Mouse (Mus musculus) cerebellum, adult 9-10 months (tissue): ENCODE measurements around the gene Nol11.

Experiments used
- DNase-seq: peaks from one replicate; pipeline ENCODE4 v3.0.0; 2022

Gene Nol11

DNA sequence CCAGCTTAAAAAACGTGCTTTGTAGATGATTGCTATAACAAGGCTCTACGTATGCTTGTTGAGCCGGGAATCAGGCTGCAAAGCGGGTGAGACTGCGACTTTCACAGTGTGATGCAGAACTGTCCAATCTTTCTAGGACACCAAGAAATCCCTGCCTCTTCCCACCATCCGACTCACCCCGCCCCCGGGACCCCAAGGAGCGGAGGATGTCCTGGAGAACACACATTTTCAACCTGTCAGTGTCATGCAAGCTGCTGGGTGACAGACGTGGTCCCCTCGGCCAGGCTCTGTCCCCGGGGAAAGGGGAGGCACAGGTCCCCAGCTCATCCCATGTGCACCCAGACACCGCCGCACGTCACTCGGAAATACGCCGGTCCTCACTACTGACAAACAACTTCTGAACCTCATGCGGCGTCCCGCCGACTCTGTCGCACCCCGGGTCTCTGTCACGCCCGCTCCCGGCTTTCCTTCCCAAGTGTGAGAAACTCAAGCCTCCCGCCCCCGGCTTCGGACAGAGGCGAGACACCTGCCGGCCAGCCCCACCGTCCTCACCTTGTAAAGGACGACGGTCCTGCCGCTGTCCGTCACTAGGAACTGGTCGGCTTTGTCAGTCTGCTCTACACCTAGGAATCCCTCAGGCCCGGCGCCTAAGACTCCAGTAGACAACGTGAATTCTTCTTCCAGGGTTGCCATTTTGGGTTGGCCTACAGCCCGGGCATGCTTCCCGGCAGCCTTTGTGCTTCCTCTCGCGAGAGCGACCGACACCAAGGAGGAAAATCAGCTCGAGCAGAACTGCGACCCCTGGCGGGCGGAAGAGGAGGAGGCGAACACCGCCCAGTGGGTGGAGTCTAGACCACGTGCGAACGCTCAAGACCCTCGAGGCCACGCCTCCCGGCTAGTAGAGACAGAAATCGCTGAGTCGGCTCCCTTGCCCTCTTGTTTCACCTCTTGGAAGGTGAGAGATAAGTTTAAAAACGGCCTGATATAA, at the start of gene Nol11:
Gene Nol11 (minus strand): TSS at position 817 of the 988 bp plus-strand sequence.
- DNase-seq = peak; percentile 99

DNA sequence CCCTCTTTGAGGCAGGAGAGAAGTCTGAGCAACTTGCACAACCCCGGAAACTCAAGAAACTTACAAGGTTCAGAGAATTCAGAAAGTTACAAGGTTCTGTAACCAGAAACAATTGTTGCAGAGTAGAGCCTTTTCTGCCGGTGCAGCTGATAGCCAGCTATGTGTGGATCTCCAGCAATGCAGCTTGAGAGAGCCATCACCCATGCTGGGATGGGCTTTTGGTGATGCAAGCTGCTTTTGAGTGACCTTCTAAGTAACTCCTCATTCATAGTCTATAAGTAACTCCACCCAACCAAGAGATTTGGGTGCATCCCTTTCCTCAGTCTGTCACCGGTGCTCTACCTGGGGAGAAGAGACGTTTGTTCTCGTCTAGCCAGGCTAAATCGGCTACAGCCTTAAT, 49.3 kb upstream of the Nol11 start:
- no peak for DNase-seq

DNA sequence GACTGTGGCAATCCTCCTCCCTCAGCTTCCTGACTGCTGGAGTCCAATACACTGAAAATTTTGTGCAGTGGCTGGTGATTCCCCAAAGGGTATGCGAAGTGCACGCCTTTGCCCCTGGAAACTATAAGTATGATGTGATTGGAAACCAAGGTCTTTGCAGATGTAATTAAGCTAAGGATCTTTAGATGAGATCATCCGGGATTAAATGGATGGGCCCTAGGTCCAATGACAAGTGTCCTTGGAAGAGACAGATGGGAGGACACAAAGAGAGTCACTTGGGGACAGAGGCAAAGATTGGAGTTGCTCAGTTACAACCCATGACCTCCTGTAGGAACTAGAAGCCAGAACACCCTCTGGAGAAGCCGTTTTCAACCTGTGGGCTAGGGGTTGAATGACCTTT, 48.4 kb upstream of the Nol11 start:
- DNase-seq = no peak

DNA sequence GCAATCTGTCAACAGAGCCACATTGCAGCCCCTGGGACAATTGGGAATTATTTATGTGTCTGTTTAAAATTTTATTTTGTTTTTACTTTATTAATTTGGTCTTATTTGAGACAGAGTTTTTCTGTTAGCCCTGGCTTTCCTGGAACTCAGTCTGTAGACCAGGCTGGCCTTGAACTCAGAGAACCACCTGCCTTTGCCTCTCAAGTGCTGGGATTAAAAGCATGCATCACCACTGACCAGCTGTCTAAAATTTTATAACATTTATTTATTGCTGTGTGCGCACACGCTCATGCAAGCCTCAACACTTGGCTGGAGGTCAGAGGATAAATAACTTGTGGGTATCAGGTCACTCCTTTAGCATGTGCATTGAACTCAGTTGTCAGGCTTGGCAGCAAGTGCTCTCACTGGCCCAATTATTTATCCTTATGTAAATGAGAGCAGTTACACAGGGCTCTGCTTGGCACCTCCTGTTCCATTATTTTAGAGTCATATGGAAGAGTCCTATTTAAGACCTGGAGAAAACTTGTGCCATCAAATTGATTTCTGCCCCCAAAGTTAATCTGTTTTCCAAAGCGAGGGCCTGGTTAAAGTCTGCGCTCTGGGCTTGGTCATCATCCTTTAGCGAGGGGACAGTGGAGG, 44.2 kb upstream of the Nol11 start:
- DNase-seq = no peak

DNA sequence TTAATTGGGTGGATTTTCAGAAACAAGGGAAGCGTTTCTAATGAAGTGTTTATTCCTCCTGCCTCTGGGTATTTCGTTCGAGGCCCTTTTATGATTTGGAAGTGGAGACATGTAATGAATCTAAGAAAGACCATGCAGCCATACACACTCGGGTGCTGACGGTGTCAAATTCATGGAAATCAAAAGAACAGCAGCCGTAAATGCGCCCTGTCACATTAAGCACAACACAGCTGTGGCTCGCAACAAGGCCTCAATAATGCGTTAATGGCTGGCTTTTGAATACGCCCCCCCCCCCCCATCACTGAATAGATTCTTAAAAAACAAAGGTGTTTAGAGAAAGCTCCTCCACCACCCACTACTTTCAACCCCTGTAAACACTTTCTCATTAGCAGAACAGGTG, 40.9 kb upstream of the Nol11 start:
- DNase-seq = no peak

DNA sequence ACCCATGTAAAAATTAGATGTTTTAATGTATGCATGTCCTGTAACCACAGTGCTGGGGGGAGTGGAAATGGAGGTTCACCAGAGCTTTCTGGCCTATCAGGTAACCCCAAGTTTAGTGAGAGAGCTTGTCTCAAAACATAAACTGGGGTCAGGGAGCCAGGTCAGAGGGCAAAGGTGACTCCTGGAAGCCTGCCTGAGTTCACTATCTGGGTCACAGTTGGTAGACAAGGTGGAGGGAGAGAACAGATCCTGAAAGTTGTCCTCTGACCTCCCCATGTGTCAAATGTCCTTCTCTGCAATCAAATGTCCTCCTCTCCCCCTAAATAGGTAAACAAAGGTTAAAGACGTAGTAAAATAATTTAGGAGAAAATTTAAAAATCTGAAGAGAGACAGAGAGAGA, 37.2 kb upstream of the Nol11 start:
- DNase-seq = no peak

DNA sequence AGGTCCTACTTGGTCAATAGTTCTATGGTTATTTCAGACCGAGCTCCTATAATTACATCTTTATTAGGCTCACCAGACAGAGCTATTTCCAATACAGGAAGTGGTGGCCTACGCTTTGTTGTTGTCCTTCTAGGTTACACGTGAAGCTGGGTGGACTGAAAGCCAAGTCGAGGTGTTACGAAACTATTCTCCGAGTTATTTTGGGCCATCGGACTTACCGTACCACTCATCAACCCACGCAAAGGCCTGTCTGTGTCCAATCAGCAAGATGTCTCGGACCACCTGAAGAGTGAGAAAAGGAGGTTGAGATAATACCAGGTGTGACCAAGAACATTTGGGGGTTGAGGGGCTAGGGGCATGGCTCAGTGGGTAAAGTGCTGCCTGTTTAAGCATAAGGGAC, 36.8 kb upstream of the Nol11 start:
- no peak for DNase-seq

DNA sequence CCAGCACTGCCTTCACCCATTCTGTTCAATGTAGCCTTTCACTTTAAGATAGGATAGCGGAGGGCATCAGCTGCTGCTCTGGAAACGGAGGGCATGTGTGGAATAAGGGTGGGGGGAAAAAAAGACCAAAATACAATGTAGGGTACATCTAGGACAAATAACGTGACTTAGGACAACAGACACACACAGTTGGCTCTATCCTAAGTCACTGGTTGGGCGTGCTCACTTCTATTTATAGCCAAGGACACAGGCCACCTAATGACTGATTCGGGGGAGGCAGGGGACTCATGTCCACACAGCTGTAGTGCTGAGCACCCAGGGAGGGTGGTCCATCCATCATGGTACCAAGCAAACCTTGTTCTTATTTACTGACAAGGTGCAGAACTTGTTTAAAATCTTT, 36.1 kb upstream of the Nol11 start:
- no peak for DNase-seq

DNA sequence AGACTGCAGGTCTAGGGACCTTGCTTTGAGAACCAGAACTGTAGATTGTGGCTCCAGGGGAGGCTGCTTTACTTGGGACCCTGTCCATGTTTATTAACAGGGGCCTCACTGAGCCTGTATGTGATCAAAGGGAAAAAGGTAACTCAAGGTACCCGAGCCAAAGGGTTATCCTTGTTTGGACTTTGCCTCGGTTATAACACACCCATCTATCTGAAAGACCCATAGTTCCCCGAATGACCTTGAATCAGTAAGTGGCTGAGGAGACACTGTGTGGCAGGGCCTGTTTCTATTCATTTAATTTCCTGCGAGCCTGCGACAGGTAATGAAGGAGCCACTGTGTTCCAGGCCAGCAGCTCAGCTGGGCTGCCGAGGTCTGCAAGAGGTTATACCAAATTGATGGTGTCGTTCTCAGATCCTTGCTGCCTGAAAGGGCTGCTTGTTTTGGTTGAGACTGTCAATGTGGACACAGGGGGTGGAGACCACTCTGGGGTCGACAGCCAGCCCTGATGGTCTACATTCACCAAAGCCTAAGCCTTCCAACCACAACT, 34.6 kb upstream of the Nol11 start:
- DNase-seq = no peak

DNA sequence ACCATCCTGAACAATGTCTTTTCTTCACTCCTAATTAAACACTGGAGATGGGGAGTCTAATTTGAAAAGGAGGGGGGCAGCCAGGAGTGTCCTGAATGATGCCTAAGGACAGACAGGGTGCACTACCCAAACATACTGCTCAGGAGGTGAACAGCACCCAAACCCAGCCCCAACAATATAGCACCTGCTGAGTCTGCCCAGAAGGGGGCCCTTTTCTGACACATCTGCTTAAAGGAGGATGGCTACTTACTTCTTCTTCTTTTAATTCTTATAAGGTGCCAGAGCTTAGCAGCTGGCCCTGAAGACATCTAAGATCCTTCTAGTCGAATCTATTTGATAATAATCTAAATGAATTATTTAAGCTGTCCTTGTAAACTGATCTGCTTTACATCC, 34.0 kb upstream of the Nol11 start:
- DNase-seq = no peak

DNA sequence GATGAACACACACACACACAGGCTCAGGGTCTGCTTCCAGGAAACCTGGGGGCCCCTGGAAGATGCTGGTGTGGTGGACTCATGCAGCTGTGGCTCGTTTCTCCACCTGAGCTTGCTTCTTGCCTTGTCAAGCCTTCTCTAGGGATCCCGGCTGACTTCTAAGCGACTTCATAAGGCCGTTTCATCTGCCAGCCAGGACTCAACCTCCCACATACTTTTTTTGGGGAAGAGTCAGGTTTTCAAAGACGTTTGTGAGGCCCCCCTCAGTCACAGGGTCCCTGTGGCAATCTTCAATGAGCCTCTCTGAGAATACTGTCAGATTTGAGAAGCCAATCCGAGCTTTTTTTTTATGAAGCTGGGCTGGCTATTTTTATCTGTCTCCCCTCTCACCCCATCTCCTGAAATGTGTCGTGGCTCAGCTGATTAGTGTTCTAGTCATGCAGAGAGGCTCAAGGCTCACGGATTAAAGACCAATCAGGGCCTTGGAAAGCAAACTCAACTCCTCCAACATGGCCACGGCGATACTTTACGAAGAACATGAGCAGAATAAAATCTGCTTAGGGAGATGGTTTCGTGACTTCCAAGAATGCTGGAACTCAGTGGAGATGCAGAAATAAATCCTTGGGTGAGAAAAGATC, 33.5 kb upstream of the Nol11 start:
- no peak for DNase-seq

DNA sequence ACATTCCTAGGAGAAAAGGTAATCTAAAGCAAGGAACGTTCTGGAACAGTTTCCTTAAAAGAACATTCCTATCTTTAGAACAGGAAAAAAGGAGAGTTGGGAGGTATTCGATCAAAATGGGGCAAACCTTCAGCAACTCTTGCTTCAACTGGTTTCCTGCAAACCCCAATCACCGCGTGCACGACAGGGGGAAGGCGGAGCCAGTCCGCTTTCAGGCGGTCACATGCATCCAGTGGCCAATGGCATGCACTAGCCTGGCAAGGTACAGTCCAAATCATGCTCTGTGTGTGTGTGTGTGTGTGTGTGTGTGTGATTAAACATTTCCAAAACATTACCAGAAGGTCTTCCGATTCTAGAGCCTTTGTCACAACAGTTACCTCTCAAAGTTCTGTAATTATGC, 25.9 kb upstream of the Nol11 start:
- no peak for DNase-seq

DNA sequence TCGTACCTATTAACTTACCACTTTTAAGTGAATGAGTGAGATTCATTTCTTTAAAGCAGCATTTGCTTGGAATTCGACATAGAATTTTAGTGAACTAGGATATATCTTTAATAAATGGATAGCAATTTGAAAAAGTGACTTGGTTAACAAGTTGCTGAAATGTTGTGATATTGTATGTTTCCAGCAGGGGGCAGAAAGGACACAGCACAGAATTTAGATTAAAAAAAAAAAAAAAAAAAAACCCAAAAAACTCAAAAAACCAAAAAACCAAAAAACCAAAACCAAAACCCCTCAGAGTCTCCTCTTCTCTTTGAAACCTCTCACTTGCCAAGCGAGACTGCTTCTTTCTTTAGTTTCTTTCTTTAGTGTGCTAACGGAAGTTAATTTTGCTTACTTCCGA, 24.6 kb upstream of the Nol11 start:
- peak; percentile 55 for DNase-seq

DNA sequence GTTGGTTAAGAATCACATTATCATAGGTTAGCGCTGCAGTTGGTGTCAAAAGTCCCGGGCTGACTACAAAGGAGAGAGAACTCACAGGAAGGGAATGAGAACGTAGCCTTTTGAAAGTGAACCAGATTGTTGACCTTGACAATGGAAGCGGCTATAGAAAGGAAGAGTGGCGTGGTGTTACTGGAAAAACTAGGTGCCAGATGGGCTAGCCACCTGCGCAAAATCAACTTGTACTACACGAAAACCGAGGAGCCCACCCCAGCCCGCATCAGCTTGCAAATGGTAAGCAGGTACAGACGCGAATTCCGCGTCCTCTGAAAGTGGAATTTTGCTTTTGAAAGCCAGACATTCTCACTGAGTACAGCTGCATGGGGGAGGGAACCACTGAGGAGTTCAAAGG, 20.6 kb upstream of the Nol11 start:
- no peak for DNase-seq

DNA sequence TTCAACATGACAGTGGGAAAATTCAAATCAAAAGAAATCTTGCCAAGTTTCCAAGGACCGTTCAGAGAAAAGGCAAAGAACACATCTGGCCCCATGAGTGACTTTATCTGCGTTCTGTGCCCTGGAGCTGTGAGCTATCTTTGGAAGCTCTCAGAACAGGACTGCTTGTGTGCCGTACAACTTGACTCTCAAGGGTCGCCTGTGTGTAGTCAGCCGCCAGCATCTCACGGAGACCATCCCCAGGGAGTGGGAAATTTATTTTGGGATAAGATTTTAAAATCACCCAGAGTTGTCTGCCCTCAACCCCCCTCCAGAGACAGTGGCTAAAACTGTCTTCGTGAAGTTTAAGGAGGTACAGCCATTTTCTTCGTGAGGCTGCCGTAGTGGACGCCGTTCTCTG, 12.6 kb upstream of the Nol11 start:
- no peak for DNase-seq

DNA sequence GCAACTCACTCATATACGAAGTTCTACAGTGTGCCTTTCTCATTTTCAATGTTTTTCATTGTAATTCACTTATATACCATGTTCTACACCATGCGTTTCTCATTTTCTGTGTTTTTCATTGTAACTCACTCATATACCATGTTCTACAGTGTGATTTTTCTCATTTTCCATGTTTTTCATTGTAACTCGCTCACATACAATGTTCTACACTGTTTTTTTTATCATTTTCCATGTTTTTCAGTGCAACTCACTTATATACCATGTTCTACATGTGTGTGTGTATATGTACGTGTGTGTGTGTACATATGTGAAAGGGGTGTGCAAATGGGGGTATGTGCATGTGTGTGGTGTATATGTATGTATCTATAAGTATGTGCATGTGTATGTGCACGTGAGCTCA, 10.1 kb upstream of the Nol11 start:
- no peak for DNase-seq

DNA sequence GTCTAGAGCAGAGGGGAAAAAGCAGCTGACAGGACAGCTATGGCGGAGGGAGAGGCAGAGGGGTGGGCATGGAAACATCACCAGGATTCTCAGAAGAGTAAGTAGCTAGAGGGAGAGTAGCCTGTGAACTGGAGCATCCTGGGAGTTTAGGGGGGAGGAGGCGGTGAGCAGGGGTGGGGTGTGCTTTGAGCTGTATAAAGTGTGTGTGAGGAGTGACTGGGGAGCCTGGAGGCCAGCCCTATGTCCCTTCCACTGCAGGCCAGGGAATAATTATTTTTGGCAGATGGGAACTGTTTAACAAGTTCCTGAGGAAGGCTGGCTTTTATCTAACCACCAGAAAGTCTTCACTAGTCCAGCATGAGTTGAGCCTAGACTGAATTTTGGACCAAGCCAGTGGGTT, 6.2 kb upstream of the Nol11 start:
- DNase-seq = no peak

DNA sequence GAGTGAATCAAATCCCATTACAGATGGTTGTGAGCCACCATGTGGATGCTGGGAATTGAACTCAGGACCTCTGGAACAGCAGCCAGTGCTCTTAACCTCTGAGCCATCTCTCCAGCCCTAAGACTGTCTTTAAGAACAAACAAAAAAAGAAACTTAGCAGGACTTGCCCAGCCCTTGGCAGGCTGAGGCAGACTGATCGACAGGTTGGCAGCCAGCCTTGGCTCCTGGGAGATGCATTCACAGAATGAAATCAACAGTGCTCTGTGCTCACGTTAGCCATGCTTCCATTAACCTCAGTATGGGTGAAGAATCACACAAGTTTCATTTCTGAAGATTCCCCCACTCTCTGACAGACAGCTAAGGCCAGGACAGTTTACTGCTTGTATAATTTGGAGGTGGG, 1.2 kb upstream of the Nol11 start:
- DNase-seq = no peak

DNA sequence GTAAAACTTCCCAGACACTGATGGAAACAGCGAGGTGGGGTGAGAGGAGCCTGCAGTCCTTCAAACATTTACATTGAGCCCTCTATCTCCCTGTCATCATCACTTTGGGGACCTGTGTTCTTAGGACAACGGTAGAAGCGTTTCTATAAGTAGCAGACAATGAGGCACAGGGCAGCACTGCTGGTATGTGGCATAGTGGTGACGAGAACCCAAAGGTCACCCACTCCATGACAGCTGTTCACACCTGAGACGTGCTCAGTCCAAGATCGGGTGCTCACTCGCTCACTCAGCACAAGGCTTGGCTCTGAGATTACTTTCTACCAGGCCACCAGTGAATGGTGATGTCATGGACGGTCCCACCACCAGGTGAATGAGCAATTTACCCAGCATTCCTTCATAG, 5.4 kb downstream of the Nol11 start:
- DNase-seq = no peak

DNA sequence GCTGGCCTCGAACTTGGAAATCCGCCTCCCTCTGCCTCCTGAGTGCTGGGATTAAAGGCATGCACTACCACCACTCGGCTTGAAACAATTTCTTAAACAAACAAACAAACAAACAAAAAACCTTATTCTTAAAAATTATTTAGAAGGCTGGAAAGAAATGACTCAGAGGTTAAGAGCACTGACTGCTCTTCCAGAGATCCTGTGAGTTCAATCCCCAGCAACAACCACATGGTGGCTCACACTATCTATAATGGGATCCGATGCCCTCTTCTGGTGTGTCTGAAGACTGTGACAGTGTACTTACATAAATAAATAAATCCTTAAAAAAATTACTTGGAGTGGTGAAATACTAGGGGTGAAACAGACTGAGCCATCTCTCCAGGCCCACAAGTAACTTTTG, 28.0 kb downstream of the Nol11 start:
- DNase-seq = no peak

DNA sequence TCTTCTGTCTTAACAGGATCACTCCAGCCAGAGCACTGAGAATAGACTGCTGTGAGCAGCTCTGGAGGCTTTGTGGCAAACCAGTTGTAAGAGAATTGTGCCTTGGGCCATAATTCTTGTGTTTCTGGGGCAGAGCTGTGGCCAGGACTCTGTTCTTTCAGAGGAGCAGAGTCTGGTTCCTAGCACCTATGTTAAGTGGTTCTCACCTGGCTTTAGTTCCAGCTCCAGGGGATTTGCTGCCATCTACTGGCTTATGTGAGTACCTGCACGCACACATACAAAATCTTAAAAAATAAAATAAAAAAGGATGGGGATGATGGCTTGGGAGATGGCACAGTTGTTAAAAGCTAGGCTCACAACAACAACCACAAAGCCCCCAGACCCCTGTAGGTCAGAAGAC, 30.1 kb downstream of the Nol11 start:
- DNase-seq = no peak

DNA sequence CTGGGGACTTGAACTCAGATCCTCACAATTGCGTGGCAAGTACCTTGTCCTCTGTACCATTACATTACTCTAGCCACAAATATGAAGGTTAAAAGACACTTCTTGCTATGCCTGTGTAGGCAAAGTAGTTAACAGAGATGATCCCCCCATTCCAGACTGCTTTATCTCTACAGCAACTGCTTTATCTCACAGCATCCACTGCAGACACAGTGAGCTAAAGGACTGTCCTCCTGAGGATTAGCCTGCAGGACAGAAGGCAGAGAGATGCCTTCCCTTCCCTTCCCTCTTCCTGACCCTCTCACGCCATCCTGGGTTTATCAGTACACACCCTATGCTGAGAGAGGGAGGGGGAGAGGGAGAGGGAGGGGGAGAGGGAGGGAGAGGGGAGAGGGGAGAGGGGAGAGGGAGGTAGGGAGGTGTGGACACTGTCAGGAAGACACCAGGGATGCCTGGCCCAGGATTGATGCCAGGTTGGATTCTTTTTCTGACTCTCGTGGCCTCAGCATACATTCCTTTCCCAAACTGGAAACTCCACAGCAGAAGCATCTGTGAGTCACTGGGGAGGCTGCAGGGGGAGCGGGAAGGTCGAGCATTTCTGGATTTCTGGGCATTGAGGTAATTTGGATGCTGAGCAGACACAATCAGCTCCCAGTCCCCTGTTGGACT, 32.1 kb downstream of the Nol11 start:
- no peak for DNase-seq

DNA sequence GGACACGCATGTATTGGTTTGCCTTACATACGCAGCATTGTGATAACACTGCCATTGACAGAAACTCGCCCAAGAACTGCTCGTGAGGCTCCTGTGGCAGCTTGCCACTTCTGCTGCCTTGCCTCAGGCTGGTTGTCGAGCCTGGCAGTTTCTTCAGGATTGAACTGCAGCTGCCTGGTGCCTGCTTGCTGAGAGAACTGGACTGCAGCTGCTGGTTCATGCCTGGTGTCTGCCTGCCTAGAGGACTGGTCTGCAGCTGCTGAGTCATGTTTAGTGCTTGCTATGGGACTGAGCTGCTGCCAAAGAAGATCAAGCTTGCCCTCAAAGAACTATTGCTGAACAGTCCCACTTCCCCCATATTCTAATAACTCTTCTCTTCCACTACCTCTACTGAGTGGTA, 33.9 kb downstream of the Nol11 start:
- DNase-seq = no peak
